ENCODE assay signal across 11 mouse cellular contexts in the genomic region with DNA sequence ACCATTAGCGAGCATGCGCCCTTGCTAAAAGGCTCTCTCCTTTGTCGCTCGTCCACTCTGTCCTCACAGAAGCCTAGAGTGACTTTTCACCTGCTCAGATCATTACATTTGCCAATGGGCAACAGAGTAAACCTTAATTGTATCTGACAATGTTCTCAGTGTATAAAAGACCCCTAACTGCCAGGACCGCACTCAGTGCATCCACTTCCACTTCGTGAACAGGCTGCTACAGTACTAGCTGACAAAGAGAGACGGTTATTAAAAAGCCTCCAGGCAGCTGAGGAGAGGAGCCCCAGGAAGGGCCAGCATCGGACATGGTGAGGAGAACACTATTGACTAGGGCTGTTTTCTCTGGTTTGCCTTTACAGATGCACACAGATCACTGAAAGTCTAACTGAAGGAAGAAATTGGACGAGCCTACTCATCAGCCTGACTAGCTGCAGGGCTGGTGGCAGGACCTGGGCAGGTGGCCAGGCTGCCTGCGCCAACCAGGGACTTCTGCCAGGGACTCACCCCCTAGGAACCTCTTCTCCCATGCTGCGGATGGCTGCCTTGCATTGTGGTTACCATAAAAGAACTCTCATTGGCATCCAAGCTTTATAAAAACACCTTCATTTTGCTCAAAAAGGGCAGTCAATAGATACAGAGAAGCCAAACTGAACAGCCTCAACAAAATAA. TPM values are rescaled to one million over a fixed set of nuclear protein-coding genes. Genes with fewer than 3 reads are reported as not detected.
DNase-seq lines count a peak whose midpoint lies in the region; ATAC-seq lines count a peak whose summit lies in the region.
"Had no signal": no experiment of that assay in that cellular context is flagged by ENCODE, and none has a peak within 500 bp of the region (broad histone marks: within the 10 kb centered on the region; RNA-seq: fewer than 3 reads in every experiment).

No protein-coding gene starts in this region.

- peak overlapping the region; percentile 99 for H3K27ac ChIP-seq in liver, embryonic 13.5 days

- no peaks in the 10 kb centered on the region for H3K27me3 ChIP-seq in liver, embryonic 13.5 days

- H3K36me3 ChIP-seq in liver, embryonic 13.5 days = peaks cover 89% of the 10 kb centered on the region

- intact Hi-C loops in left cerebral cortex, postnatal 14 days (cut with DNase I) = loop anchor here (5.0 kb wide), 2 partner anchors 77 to 177 kb away; no protein-coding TSS in a partner anchor

- H3K9me3 ChIP-seq in liver, embryonic 13.5 days (replicated peaks) = no peaks in the 10 kb centered on the region

- peak; percentile 67 for DNase-seq in adrenal gland, postnatal 14 days
- DNase-seq in adrenal gland, postnatal 4 days (ENCODE audit: low spot score in 2 of 2) = no peak
- DNase-seq in left cerebral cortex, postnatal 14 days (ENCODE audit: low spot score in 2 of 2) = peak; percentile 53 to 57
- no peak for DNase-seq in left cerebral cortex, adult 8-10 months (ENCODE audit: low spot score in 2 of 2)
- DNase-seq in cerebellum, adult 18-20 months = peak; percentile 92 to 94
- DNase-seq in liver, embryonic 13.5 days = no peak
- no peak for DNase-seq in natural killer cell, adult 2 months (ENCODE audit: low spot score in 2 of 2)

- WGBS in liver, embryonic 13.5 days (ENCODE audit: insufficient replicate concordance) = 92% methylated on average over 11 of the region's 11 CpGs

- H3K4me1 ChIP-seq in liver, embryonic 13.5 days (replicated peaks) = peaks cover 67% of the 10 kb centered on the region

- peak overlapping the region; percentile 81; the same call in 1 of the 2 replicates for H3K9ac ChIP-seq in liver, embryonic 13.5 days

- H3K4me3 ChIP-seq in liver, embryonic 13.5 days (replicated peaks) = no peak overlapping the region

- no peak overlapping the region for H3K4me2 ChIP-seq in liver, embryonic 13.5 days

- no peak for ATAC-seq in liver, embryonic 13.5 days (ENCODE audit: low read depth)
- no peak for ATAC-seq in megakaryocyte, adult 5-6 weeks (ENCODE audit: poor library complexity, severe bottlenecking)

RNA-seq across cellular contexts. Expression of a gene that starts 9.5 kb away (rescaled TPM):
- not detected in 2 replicates for total RNA-seq in adrenal gland, postnatal 14 days (2021)
- not detected for total RNA-seq in adrenal gland, postnatal 4 days (2021)
- total RNA-seq in left cerebral cortex, postnatal 14 days (2021) = not detected
- total RNA-seq in left cerebral cortex, adult 8-10 months (2022) = not detected
- polyA plus RNA-seq in liver, embryonic 13.5 days (2015; fragmentation: Nextera tagmentation; extraction: Ambion mirVana) = not detected in 2 replicates
- not detected in 2 replicates for total RNA-seq in megakaryocyte, adult 5-6 weeks (2015)
- total RNA-seq in megakaryocyte, adult 5-6 weeks (2017) = not detected in 2 replicates
- total RNA-seq: left cerebral cortex, adult 18-20 months had no signal
- polyA plus RNA-seq: frontal cortex, adult 2 months; neural tube, embryonic 11.5 days had no signal

RNA-seq across cellular contexts. Expression of a gene that starts 18.2 kb away (rescaled TPM):
- total RNA-seq in adrenal gland, postnatal 14 days (2021) = 74.9 and 85.9 TPM in 2 replicates
- 10 to 100 TPM; 78.2 to 81.1 TPM for total RNA-seq in adrenal gland, postnatal 4 days (2021)
- total RNA-seq in left cerebral cortex, postnatal 14 days (2021) = 10 to 100 TPM in 1 of 2 experiments, 1 to 10 TPM in 1; 8.6 to 13.9 TPM
- 10 to 100 TPM; 29.8 to 33.0 (median 31.3) TPM for total RNA-seq in left cerebral cortex, adult 8-10 months (2022)
- polyA plus RNA-seq in liver, embryonic 13.5 days (2015; fragmentation: Nextera tagmentation; extraction: Ambion mirVana) = 62.4 and 67.1 TPM in 2 replicates
- total RNA-seq in megakaryocyte, adult 5-6 weeks (2015) = 18.1 and 21.9 TPM in 2 replicates
- 27.1 and 29.6 TPM in 2 replicates for total RNA-seq in megakaryocyte, adult 5-6 weeks (2017)

RNA-seq across cellular contexts. Expression of a gene that starts 52.6 kb away (rescaled TPM):
- total RNA-seq in adrenal gland, postnatal 14 days (2021) = 22.9 and 23.8 TPM in 2 replicates
- 10 to 100 TPM; 18.2 to 20.8 TPM for total RNA-seq in adrenal gland, postnatal 4 days (2021)
- total RNA-seq in left cerebral cortex, postnatal 14 days (2021) = 10 to 100 TPM; 11.2 to 12.6 TPM
- 10 to 100 TPM; 12.5 to 14.2 (median 13.5) TPM for total RNA-seq in left cerebral cortex, adult 8-10 months (2022)
- 11.2 and 11.8 TPM in 2 replicates for polyA plus RNA-seq in liver, embryonic 13.5 days (2015; fragmentation: Nextera tagmentation; extraction: Ambion mirVana)
- total RNA-seq in megakaryocyte, adult 5-6 weeks (2015) = 4.2 and 4.7 TPM in 2 replicates
- total RNA-seq in megakaryocyte, adult 5-6 weeks (2017) = 6.6 and 8.0 TPM in 2 replicates

RNA-seq across cellular contexts. Expression of a gene that starts 52.6 kb away (rescaled TPM):
- total RNA-seq in adrenal gland, postnatal 14 days (2021) = 74.6 and 75.4 TPM in 2 replicates
- total RNA-seq in adrenal gland, postnatal 4 days (2021) = 10 to 100 TPM; 78.2 to 82.1 TPM
- total RNA-seq in left cerebral cortex, postnatal 14 days (2021) = 10 to 100 TPM; 33.7 to 33.8 TPM
- total RNA-seq in left cerebral cortex, adult 8-10 months (2022) = 10 to 100 TPM; 28.6 to 33.1 (median 29.1) TPM
- polyA plus RNA-seq in liver, embryonic 13.5 days (2015; fragmentation: Nextera tagmentation; extraction: Ambion mirVana) = 37.0 and 38.5 TPM in 2 replicates
- 44.8 and 52.5 TPM in 2 replicates for total RNA-seq in megakaryocyte, adult 5-6 weeks (2015)
- total RNA-seq in megakaryocyte, adult 5-6 weeks (2017) = 55.3 and 62.6 TPM in 2 replicates

Comparison
In these comparisons a context has a peak if more than half of its experiments do, and no peak if none do; other contexts are left out.
1. DNase-seq: peak in adrenal gland, postnatal 14 days (single experiment), left cerebral cortex, postnatal 14 days (2 of 2) and cerebellum, adult 18-20 months (2 of 2); none in adrenal gland, postnatal 4 days (0 of 2), left cerebral cortex, adult 8-10 months (0 of 2), liver, embryonic 13.5 days (single experiment) and natural killer cell, adult 2 months (0 of 2).